Mouse (Mus musculus) MEL (cell line): Measurements from ENCODE around the gene Sipa1l2. TPM values are rescaled to one million over a fixed set of nuclear protein-coding genes. Genes with fewer than 3 reads are reported as not detected.
"Not testable (repeated sequence)": the region's sequence is repeated elsewhere in the genome, so short reads cannot be mapped to it uniquely, and the experiment has no call there.

ENCODE experiments used
- DNase-seq: peaks from one replicate; pipeline ENCODE4 v3.0.0; 2011; ENCODE audit warnings: low read depth, low spot score
- H3K27ac ChIP-seq: 2 replicates; pipeline ENCODE4 v1.5.1; 2012; ENCODE audit warnings: low read depth, mild to moderate bottlenecking, control low read depth, low read length, moderate library complexity; ENCODE audit not compliant: control insufficient read depth
- H3K27me3 ChIP-seq, 2 experiments: fragments of 150-350 bp in 1 of 2; sonication (generic) in 1 of 2; 2 replicates each; pipeline ENCODE4 v1.6.1; 2012; ENCODE audit warnings: low read length in 2 of 2, mild to moderate bottlenecking in 2 of 2, improper control_type of control experiment in 1 of 2, moderate library complexity in 1 of 2; ENCODE audit not compliant: insufficient read depth in 2 of 2, control insufficient read depth in 1 of 2
- H3K36me3 ChIP-seq, 2 experiments: 2 replicates each; pipeline ENCODE4 v1.6.1; 2012 to 2014; ENCODE audit warnings: low read length in 2 of 2, improper control_type of control experiment in 1 of 2, inconsistent platforms in 1 of 2, mild to moderate bottlenecking in 1 of 2; ENCODE audit not compliant: insufficient read depth in 2 of 2, control insufficient read depth in 1 of 2
- H3K4me1 ChIP-seq, 2 experiments: fragments of 150-350 bp in 1 of 2; sonication (generic) in 1 of 2; 2 replicates each; pipeline ENCODE4 v1.6.1; 2012; ENCODE audit warnings: low read length in 2 of 2, improper control_type of control experiment in 1 of 2, mild to moderate bottlenecking in 1 of 2; ENCODE audit not compliant: insufficient read depth in 2 of 2, control insufficient read depth in 1 of 2
- H3K4me3 ChIP-seq, 2 experiments: fragments of 150-350 bp in 1 of 2; sonication (generic) in 1 of 2; 2 replicates each; pipeline ENCODE4 v1.5.1; 2012; ENCODE audit warnings: low read depth in 2 of 2, low read length in 2 of 2, mild to moderate bottlenecking in 2 of 2, moderate library complexity in 2 of 2, control low read depth in 1 of 2, improper control_type of control experiment in 1 of 2; ENCODE audit not compliant: control insufficient read depth in 1 of 2, insufficient read depth in 1 of 2
- H3K79me2 ChIP-seq: 2 replicates; pipeline ENCODE4 v1.6.1; 2012; ENCODE audit warnings: mild to moderate bottlenecking, low read length, moderate library complexity; ENCODE audit not compliant: control insufficient read depth, poor library complexity, insufficient read depth
- H3K9ac ChIP-seq: 2 replicates; pipeline ENCODE4 v1.6.1; 2012; ENCODE audit warnings: low read depth, mild to moderate bottlenecking, control low read depth, low read length, moderate library complexity; ENCODE audit not compliant: control insufficient read depth, poor library complexity, severe bottlenecking
- H3K9me3 ChIP-seq: fragments of 150-350 bp; sonication (generic); replicated peaks from 2 replicates; pipeline ENCODE4 v1.6.1; 2012; ENCODE audit warnings: mild to moderate bottlenecking, low read length, improper control_type of control experiment, moderate library complexity; ENCODE audit not compliant: insufficient read depth
- BHLHE40 ChIP-seq: IDR thresholded peaks from 2 replicates; pipeline ENCODE4 v1.6.1; 2012; ENCODE audit warnings: low read depth, mild to moderate bottlenecking, inconsistent platforms, low read length, improper control_type of control experiment, borderline replicate concordance
- CHD1 ChIP-seq: IDR thresholded peaks from 2 replicates; pipeline ENCODE4 v1.6.1; 2012; ENCODE audit warnings: low read depth, mild to moderate bottlenecking, inconsistent platforms, low read length, improper control_type of control experiment
- CHD2 ChIP-seq: IDR thresholded peaks from 2 replicates; pipeline ENCODE4 v1.6.1; 2011; ENCODE audit warnings: low read length, improper control_type of control experiment
- E2F4 ChIP-seq: IDR thresholded peaks from 2 replicates; pipeline ENCODE4 v1.6.1; 2011; ENCODE audit warnings: low read depth, low read length, improper control_type of control experiment, borderline replicate concordance
- ETS1 ChIP-seq: IDR thresholded peaks from 2 replicates; pipeline ENCODE4 v1.6.1; 2012; ENCODE audit warnings: low read depth, mild to moderate bottlenecking, inconsistent platforms, low read length, improper control_type of control experiment, moderate library complexity
- KAT2A ChIP-seq: conservative IDR thresholded peaks from 2 replicates; pipeline ENCODE4 v1.6.1; 2012; ENCODE audit warnings: low read depth, low read length, improper control_type of control experiment, inconsistent platforms
- MEF2A ChIP-seq: IDR thresholded peaks from 2 replicates; pipeline ENCODE4 v1.6.1; 2014; ENCODE audit warnings: low read depth, mild to moderate bottlenecking, inconsistent platforms, low read length, improper control_type of control experiment; ENCODE audit not compliant: poor library complexity, insufficient replicate concordance, severe bottlenecking; ENCODE audit errors: extremely low read depth
- MXI1 ChIP-seq: IDR thresholded peaks from 2 replicates; pipeline ENCODE4 v1.6.1; 2011; ENCODE audit warnings: mild to moderate bottlenecking, low read depth, low read length, improper control_type of control experiment
- MYB ChIP-seq: IDR thresholded peaks from 2 replicates; pipeline ENCODE4 v1.6.1; 2011; ENCODE audit warnings: mild to moderate bottlenecking, low read depth, low read length, improper control_type of control experiment
- NELFE ChIP-seq: IDR thresholded peaks from 2 replicates; pipeline ENCODE4 v1.6.1; 2011; ENCODE audit warnings: low read depth, low read length, improper control_type of control experiment
- POLR2A ChIP-seq, 2 experiments: IDR thresholded peaks; 2 replicates each; pipeline ENCODE4 v1.6.1; 2011 to 2012; ENCODE audit warnings: low read length in 2 of 2, mild to moderate bottlenecking in 2 of 2, control low read depth in 1 of 2, improper control_type of control experiment in 1 of 2, low read depth in 1 of 2, moderate library complexity in 1 of 2; ENCODE audit not compliant: control insufficient read depth in 1 of 2, insufficient read depth in 1 of 2, poor library complexity in 1 of 2
- RCOR1 ChIP-seq: IDR thresholded peaks from 2 replicates; pipeline ENCODE4 v1.6.1; 2012; ENCODE audit warnings: low read depth, mild to moderate bottlenecking, inconsistent platforms, low read length, improper control_type of control experiment
- SIN3A ChIP-seq: IDR thresholded peaks from 2 replicates; pipeline ENCODE4 v1.6.1; 2012; ENCODE audit warnings: low read length, improper control_type of control experiment, inconsistent platforms
- TBP ChIP-seq: IDR thresholded peaks from 2 replicates; pipeline ENCODE4 v1.8.0; 2011; ENCODE audit warnings: low read depth, low read length, improper control_type of control experiment
- TCF12 ChIP-seq: IDR thresholded peaks from 2 replicates; pipeline ENCODE4 v1.6.1; 2014; ENCODE audit warnings: low read depth, mild to moderate bottlenecking, inconsistent platforms, low read length, improper control_type of control experiment, moderate library complexity
- UBTF ChIP-seq: IDR thresholded peaks from 2 replicates; pipeline ENCODE4 v1.6.1; 2012; ENCODE audit warnings: low read depth, mild to moderate bottlenecking, inconsistent platforms, low read length, improper control_type of control experiment, moderate library complexity, borderline replicate concordance; ENCODE audit not compliant: insufficient read depth
- USF1 ChIP-seq: IDR thresholded peaks from 2 replicates; pipeline ENCODE4 v1.6.1; 2014; ENCODE audit warnings: low read depth, mild to moderate bottlenecking, inconsistent platforms, low read length, improper control_type of control experiment, moderate library complexity
- USF2 ChIP-seq, 2 experiments: IDR thresholded peaks; 2 replicates each; pipeline ENCODE4 v1.6.1; 2011 to 2012; ENCODE audit warnings: improper control_type of control experiment in 2 of 2, low read length in 2 of 2, borderline replicate concordance in 1 of 2, inconsistent platforms in 1 of 2, low read depth in 1 of 2, mild to moderate bottlenecking in 1 of 2; ENCODE audit not compliant: insufficient read depth in 1 of 2
- ZC3H11A ChIP-seq: IDR thresholded peaks from 2 replicates; pipeline ENCODE4 v1.6.1; 2012; ENCODE audit warnings: low read depth, mild to moderate bottlenecking, inconsistent platforms, low read length, improper control_type of control experiment
- ZKSCAN1 ChIP-seq: IDR thresholded peaks from 2 replicates; pipeline ENCODE4 v1.6.1; 2012; ENCODE audit warnings: low read depth, mild to moderate bottlenecking, inconsistent platforms, low read length, improper control_type of control experiment, moderate library complexity
- polyA plus RNA-seq, 2 experiments: library from polyadenylated mRNA; stranded (reverse) in 1 of 2; unstranded in 1 of 2; fragments of >175 nt in 1 of 2; fragments of >200 nt in 1 of 2; gene quantifications; 2 replicates each; pipeline versions ENCODE4 v1.2.1 to v1.2.4; 2012; ENCODE audit warnings: low replicate concordance in 2 of 2, low read depth in 1 of 2; ENCODE audit not compliant: insufficient read length in 2 of 2, insufficient read depth in 1 of 2, missing spikeins in 1 of 2
- total RNA-seq: library from RNA; depleted of rRNA; stranded (reverse); fragments of 300-350 nt; gene quantifications from 2 replicates; pipeline ENCODE4 v1.2.3, GENCODE M21; 2012

The Sipa1l2 gene
- total and polyA plus RNA-seq, 3 experiments = not detected

GRCm38 (mm10) chr8:125397981-125398380, 171.6 kb downstream of the Sipa1l2 start:
- Histone ChIP-seq H3K4me1 (no peaks in the 10 kb centered on the region), H3K9me3 (no peaks in the 10 kb centered on the region), H3K4me3 (no peak overlapping the region), H3K79me2 (no peaks in the 10 kb centered on the region), H3K9ac (no peak overlapping the region), H3K36me3 (no peaks in the 10 kb centered on the region), H3K27me3 (no peaks in the 10 kb centered on the region), H3K27ac (no peak overlapping the region)
- DNase-seq = no peak
- TF ChIP-seq POLR2A (IDR thresholded peaks at IDR 0.05; ENCODE audit: control insufficient read depth in 1 of 2, insufficient read depth in 1 of 2, low read depth in 1 of 2, low read length in 2 of 2, poor library complexity in 1 of 2) (no peak), USF1 (no peak), MXI1 (no peak), ETS1 (no peak), MYB (no peak), TBP (no peak), KAT2A (no peak), CHD2 (no peak), UBTF (no peak), USF2 (IDR thresholded peaks at IDR 0.05; ENCODE audit: borderline replicate concordance in 1 of 2, insufficient read depth in 1 of 2, low read depth in 1 of 2, low read length in 2 of 2) (no peak), ZKSCAN1 (no peak)

- not testable (repeated sequence) for DNase-seq, H3K27me3 ChIP-seq, H3K79me2 ChIP-seq, H3K4me1 ChIP-seq, H3K4me3 ChIP-seq, H3K36me3 ChIP-seq, H3K9ac ChIP-seq, H3K27ac ChIP-seq, H3K9me3 ChIP-seq
These were observed 173.9 kb downstream of the Sipa1l2 start for GRCm38 (mm10) chr8:125395682-125396081.

GRCm38 (mm10) chr8:125395032-125395431, 174.6 kb downstream of the Sipa1l2 start:
- Histone ChIP-seq H3K9me3 (no peaks in the 10 kb centered on the region), H3K9ac (no peak overlapping the region), H3K79me2 (no peaks in the 10 kb centered on the region), H3K4me3 (no peak overlapping the region), H3K27ac (no peak overlapping the region), H3K36me3 (no peaks in the 10 kb centered on the region), H3K4me1 (no peaks in the 10 kb centered on the region), H3K27me3 (no peaks in the 10 kb centered on the region)
- no peak for DNase-seq
- no peak for TF ChIP-seq ZC3H11A
- no peak for TF ChIP-seq MXI1
- TF ChIP-seq NELFE = no peak
- TF ChIP-seq RCOR1 = no peak
- TF ChIP-seq MEF2A = no peak
- TF ChIP-seq SIN3A = no peak
- no peak for TF ChIP-seq E2F4
- TF ChIP-seq TCF12 = no peak
- no peak for TF ChIP-seq CHD1
- no peak for TF ChIP-seq BHLHE40
- no peak for TF ChIP-seq USF2 (IDR thresholded peaks at IDR 0.05; ENCODE audit: borderline replicate concordance in 1 of 2, insufficient read depth in 1 of 2, low read depth in 1 of 2, low read length in 2 of 2)
- TF ChIP-seq CHD2 = no peak
- no peak for TF ChIP-seq ZKSCAN1
